Mouse (Mus musculus): ENCODE measurements around the gene 4930519G04Rik.
"Not testable (repeated sequence)": the region's sequence is repeated elsewhere in the genome, so short reads cannot be mapped to it uniquely, and the experiment has no call there.

The 4930519G04Rik gene

GRCm38 (mm10) chr5:114908598-114909305 is 55.3 kb downstream of the 4930519G04Rik start:
- in situ Hi-C loops (cut with MboI, MseI): no loop called here

GRCm38 (mm10) chr5:114913686-114914085 is 60.2 kb downstream of the 4930519G04Rik start:
- in situ Hi-C loops (cut with MboI, MseI): loop anchor here (5.0 kb wide), 1 partner anchor 56 kb away; the partner anchor contains the start of gene Gm9936

- in situ Hi-C loops (cut with MboI, MseI): loop anchor here (5.0 kb wide), 1 partner anchor 58 kb away; the partner anchor contains the start of gene Gm9936
These were observed 61.4 kb downstream of the 4930519G04Rik start for GRCm38 (mm10) chr5:114914855-114915254.

GRCm38 (mm10) chr5:114915854-114916253 is 62.4 kb downstream of the 4930519G04Rik start:
- in situ Hi-C loops (cut with MboI, MseI): no loop called here

- in situ Hi-C loops (cut with MboI, MseI): no loop called here
These were observed 63.3 kb downstream of the 4930519G04Rik start for GRCm38 (mm10) chr5:114916777-114917176.

GRCm38 (mm10) chr5:114917357-114917756 is 63.9 kb downstream of the 4930519G04Rik start:
- in situ Hi-C loops (cut with MboI, MseI): not testable (repeated sequence)

GRCm38 (mm10) chr5:114921551-114922365 is 68.3 kb downstream of the 4930519G04Rik start:
- in situ Hi-C loops (cut with MboI, MseI): no loop called here

- in situ Hi-C loops (cut with MboI, MseI): no loop called here
These were observed 68.9 kb downstream of the 4930519G04Rik start for GRCm38 (mm10) chr5:114922366-114922731.

GRCm38 (mm10) chr5:114922998-114923473 is 69.6 kb downstream of the 4930519G04Rik start, which contains the start of gene Oasl1:
Gene Oasl1, plus strand, starts transcription at chr5:114923240.
- in situ Hi-C loops (cut with MboI, MseI): no loop called here

GRCm38 (mm10) chr5:114926153-114926684 is 72.8 kb downstream of the 4930519G04Rik start:
- in situ Hi-C loops (cut with MboI, MseI): no loop called here

- in situ Hi-C loops (cut with MboI, MseI): no loop called here
These were observed 73.3 kb downstream of the 4930519G04Rik start for GRCm38 (mm10) chr5:114926753-114927152.

- in situ Hi-C loops (cut with MboI, MseI): no loop called here
These were observed 78.2 kb downstream of the 4930519G04Rik start for GRCm38 (mm10) chr5:114931626-114932025.

- in situ Hi-C loops (cut with MboI, MseI): no loop called here
These were observed 79.7 kb downstream of the 4930519G04Rik start for GRCm38 (mm10) chr5:114933206-114933605.

Measured in regulatory T cell (primary cell).